Mouse (Mus musculus) layer of hippocampus, postnatal 14 days (tissue): Measurements from ENCODE around the gene Atg4d. TPM values are rescaled to one million over a fixed set of nuclear protein-coding genes. Genes with fewer than 3 reads are reported as not detected.
"Not testable (repeated sequence)": the region's sequence is repeated elsewhere in the genome, so short reads cannot be mapped to it uniquely, and the experiment has no call there.

Experiments used
- DNase-seq, 2 experiments: peaks; one replicate each; pipeline ENCODE4 v3.0.0; 2021 to 2022; ENCODE audit warnings: low spot score in 2 of 2, mixed read lengths in 1 of 2
- long read RNA-seq, 2 experiments: library from polyadenylated mRNA; stranded (forward); transcript quantifications; one replicate each; pipeline ENCODE4 v2.0.0; 2021
- total RNA-seq, 2 experiments: library from RNA; stranded (reverse); gene quantifications; 2 replicates each; pipeline ENCODE4 v1.2.3; 2021

Atg4d gene
- 10 to 100 TPM; 33.5 to 39.3 TPM for total RNA-seq
- long read RNA-seq, experiment 1, full-length matches to known transcripts = 33 of 60 reads
- long read RNA-seq, experiment 1, partial matches to known transcripts = 8 of 60 reads
- long read RNA-seq, experiment 1, other reads (novel, unspliced or antisense) = 19 of 60 reads
- long read RNA-seq, experiment 2, full-length matches to known transcripts = 57 of 78 reads
- long read RNA-seq, experiment 2, partial matches to known transcripts = 8 of 78 reads
- long read RNA-seq, experiment 2, other reads (novel, unspliced or antisense) = 13 of 78 reads

- DNase-seq = peak; percentile 92 to 97
Measured at GRCm38 (mm10) chr9:21265000-21265561, at the start of gene Atg4d. TSS of gene Atg4d (plus strand) at chr9:21265293.

GRCm38 (mm10) chr9:21216050-21216841 is 48.8 kb upstream of the Atg4d start:
- DNase-seq = peak; percentile 42 to 67

- no peak for DNase-seq
Measured at GRCm38 (mm10) chr9:21219820-21220219, 45.3 kb upstream of the Atg4d start.

- DNase-seq = peak; percentile 92 to 95
Measured at GRCm38 (mm10) chr9:21220490-21221382, 44.4 kb upstream of the Atg4d start.

GRCm38 (mm10) chr9:21221383-21221929 is 43.6 kb upstream of the Atg4d start:
- peak in 1 of 2 experiments; percentile 49 for DNase-seq

- DNase-seq = not testable (repeated sequence)
Measured at GRCm38 (mm10) chr9:21223490-21223889, 41.6 kb upstream of the Atg4d start.

GRCm38 (mm10) chr9:21223906-21224305 is 41.2 kb upstream of the Atg4d start:
- no peak for DNase-seq

- DNase-seq = no peak
Measured at GRCm38 (mm10) chr9:21224576-21225414, 40.3 kb upstream of the Atg4d start.

- DNase-seq = no peak
Measured at GRCm38 (mm10) chr9:21225415-21225758, 39.7 kb upstream of the Atg4d start.

- no peak for DNase-seq
Measured at GRCm38 (mm10) chr9:21227342-21227741, 37.8 kb upstream of the Atg4d start.

GRCm38 (mm10) chr9:21231551-21231950 is 33.5 kb upstream of the Atg4d start:
- no peak for DNase-seq

- DNase-seq = no peak
Measured at GRCm38 (mm10) chr9:21232867-21233266, 32.2 kb upstream of the Atg4d start.

- no peak for DNase-seq
Measured at GRCm38 (mm10) chr9:21233366-21233765, 31.7 kb upstream of the Atg4d start.

- DNase-seq = no peak
Measured at GRCm38 (mm10) chr9:21233805-21234204, 31.3 kb upstream of the Atg4d start.

GRCm38 (mm10) chr9:21235341-21235740 is 29.8 kb upstream of the Atg4d start:
- no peak for DNase-seq

- DNase-seq = no peak
Measured at GRCm38 (mm10) chr9:21236991-21237367, 28.1 kb upstream of the Atg4d start.

GRCm38 (mm10) chr9:21237368-21238003 is 27.6 kb upstream of the Atg4d start:
- peak in 1 of 2 experiments; percentile 32 for DNase-seq

GRCm38 (mm10) chr9:21238004-21238732 is 26.9 kb upstream of the Atg4d start:
- DNase-seq = peak in 1 of 2 experiments; percentile 28
